Mouse (Mus musculus): ENCODE results near the gene Fan1. TPM values are rescaled to one million over a fixed set of nuclear protein-coding genes. Genes with fewer than 3 reads are reported as not detected.

Gene Fan1
- polyA plus RNA-seq, 1 experiment from 2014 or later: 2.9 TPM

- 81% methylated on average over 5 of the region's 5 CpGs for WGBS
- Histone ChIP-seq H3K36me3 (ENCODE audit: control insufficient read depth, insufficient read depth, low read length) (peaks cover 22% of the 10 kb centered on the region), H3K4me2 (replicated peaks; ENCODE audit: low read depth) (no peak overlapping the region), H3K4me1 (replicated peaks; ENCODE audit: control insufficient read depth, insufficient read depth) (no peaks in the 10 kb centered on the region), H3K27ac (replicated peaks) (no peak overlapping the region), H3K9ac (ENCODE audit: low read length) (no peak overlapping the region), H3K9me3 (ENCODE audit: control insufficient read depth, low read length) (no peaks in the 10 kb centered on the region), H3K4me3 (ENCODE audit: low read depth, low read length) (no peak overlapping the region), H3K27me3 (ENCODE audit: control insufficient read depth, insufficient read depth, low read length) (no peaks in the 10 kb centered on the region)
- ATAC-seq (ENCODE audit: low FRiP score, low TSS enrichment): no peak
- no peak for TF ChIP-seq EP300 (optimal IDR thresholded peaks at IDR 0.05)
- no peak for TF ChIP-seq CTCF (IDR thresholded peaks at IDR 0.05; ENCODE audit: low read depth)
- DNase-seq (ENCODE audit: low spot score): no peak
These were observed 8.0 kb downstream of the Fan1 start for GRCm38 (mm10) chr7:64365863-64366262.

- ATAC-seq (ENCODE audit: low FRiP score, low TSS enrichment): no peak; the same call in 1 of the 2 replicates
- H3K9ac ChIP-seq (ENCODE audit: low read length): no peak overlapping the region
- DNase-seq (ENCODE audit: low spot score): peak; percentile 23
These were observed 13.3 kb downstream of the Fan1 start for GRCm38 (mm10) chr7:64360586-64360945.

GRCm38 (mm10) chr7:64359943-64360585 is 13.8 kb downstream of the Fan1 start:
- H3K27ac ChIP-seq (replicated peaks): 0 out of 2 replicates have a peak overlapping the region, but pooled peaks have one; percentile 8
- peak; percentile 44 for DNase-seq (ENCODE audit: low spot score)
- no peak for TF ChIP-seq EP300 (optimal IDR thresholded peaks at IDR 0.05)
- no peak overlapping the region for H3K4me3 ChIP-seq (ENCODE audit: low read depth, low read length)
- H3K27me3 ChIP-seq (ENCODE audit: control insufficient read depth, insufficient read depth, low read length): no peaks in the 10 kb centered on the region
- H3K4me2 ChIP-seq (replicated peaks; ENCODE audit: low read depth): no peak overlapping the region
- peaks cover 23% of the 10 kb centered on the region for H3K36me3 ChIP-seq (ENCODE audit: control insufficient read depth, insufficient read depth, low read length)
- H3K9ac ChIP-seq (ENCODE audit: low read length): no peak overlapping the region
- no peaks in the 10 kb centered on the region for H3K4me1 ChIP-seq (replicated peaks; ENCODE audit: control insufficient read depth, insufficient read depth)
- no peaks in the 10 kb centered on the region for H3K9me3 ChIP-seq (ENCODE audit: control insufficient read depth, low read length)
- 72% methylated on average over 20 of the region's 20 CpGs for WGBS
- ATAC-seq (ENCODE audit: low FRiP score, low TSS enrichment): peak; percentile 85

More at GRCm38 (mm10) chr7:64360586-64360945, 13.3 kb downstream of the Fan1 start:
- no peaks in the 10 kb centered on the region for H3K4me1 ChIP-seq (replicated peaks; ENCODE audit: control insufficient read depth, insufficient read depth)
- TF ChIP-seq CTCF (IDR thresholded peaks at IDR 0.05; ENCODE audit: low read depth) (no peak), EP300 (optimal IDR thresholded peaks at IDR 0.05) (no peak)
- no peak overlapping the region for H3K4me2 ChIP-seq (replicated peaks; ENCODE audit: low read depth)
- no peaks in the 10 kb centered on the region for H3K27me3 ChIP-seq (ENCODE audit: control insufficient read depth, insufficient read depth, low read length)
- H3K9me3 ChIP-seq (ENCODE audit: control insufficient read depth, low read length): no peaks in the 10 kb centered on the region
- H3K36me3 ChIP-seq (ENCODE audit: control insufficient read depth, insufficient read depth, low read length): peaks cover 23% of the 10 kb centered on the region
- 49% methylated on average over 3 of the region's 3 CpGs for WGBS
- no peak overlapping the region for H3K4me3 ChIP-seq (ENCODE audit: low read depth, low read length)
- H3K27ac ChIP-seq (replicated peaks): 0 out of 2 replicates have a peak overlapping the region, but pooled peaks have one; percentile 18

GRCm38 (mm10) chr7:64358666-64359065 is 15.2 kb downstream of the Fan1 start:
- H3K36me3 ChIP-seq (ENCODE audit: control insufficient read depth, insufficient read depth, low read length): peaks cover 20% of the 10 kb centered on the region; the same call in 1 of the 2 replicates
- H3K4me3 ChIP-seq (ENCODE audit: low read depth, low read length): no peak overlapping the region
- ATAC-seq (ENCODE audit: low FRiP score, low TSS enrichment) (no peak), DNase-seq (ENCODE audit: low spot score) (no peak)
- H3K9me3 ChIP-seq (ENCODE audit: control insufficient read depth, low read length): no peaks in the 10 kb centered on the region
- H3K9ac ChIP-seq (ENCODE audit: low read length): no peak overlapping the region
- WGBS: 75% methylated on average over 6 of the region's 6 CpGs
- no peak overlapping the region for H3K27ac ChIP-seq (replicated peaks)
- no peaks in the 10 kb centered on the region for H3K27me3 ChIP-seq (ENCODE audit: control insufficient read depth, insufficient read depth, low read length)
- TF ChIP-seq CTCF (IDR thresholded peaks at IDR 0.05; ENCODE audit: low read depth) (no peak), EP300 (optimal IDR thresholded peaks at IDR 0.05) (no peak)
- H3K4me1 ChIP-seq (replicated peaks; ENCODE audit: control insufficient read depth, insufficient read depth): no peaks in the 10 kb centered on the region
- H3K4me2 ChIP-seq (replicated peaks; ENCODE audit: low read depth): no peak overlapping the region

- H3K4me1 ChIP-seq (replicated peaks; ENCODE audit: control insufficient read depth, insufficient read depth): no peaks in the 10 kb centered on the region
- H3K4me2 ChIP-seq (replicated peaks; ENCODE audit: low read depth): no peak overlapping the region
- TF ChIP-seq EP300 (optimal IDR thresholded peaks at IDR 0.05): no peak
- TF ChIP-seq CTCF (IDR thresholded peaks at IDR 0.05; ENCODE audit: low read depth): no peak
- H3K9ac ChIP-seq (ENCODE audit: low read length): no peak overlapping the region
- 91% methylated on average over 9 of the region's 9 CpGs for WGBS
- H3K27ac ChIP-seq (replicated peaks): no peak overlapping the region
- no peak for DNase-seq (ENCODE audit: low spot score)
- peak; percentile 38; the same call in 1 of the 2 replicates for ATAC-seq (ENCODE audit: low FRiP score, low TSS enrichment)
- H3K27me3 ChIP-seq (ENCODE audit: control insufficient read depth, insufficient read depth, low read length): no peaks in the 10 kb centered on the region
- H3K9me3 ChIP-seq (ENCODE audit: control insufficient read depth, low read length): no peaks in the 10 kb centered on the region
- no peak overlapping the region for H3K4me3 ChIP-seq (ENCODE audit: low read depth, low read length)
- H3K36me3 ChIP-seq (ENCODE audit: control insufficient read depth, insufficient read depth, low read length): peaks cover 22% of the 10 kb centered on the region; the same call in 1 of the 2 replicates
These were observed 16.5 kb downstream of the Fan1 start for GRCm38 (mm10) chr7:64357405-64357804.

- DNase-seq (ENCODE audit: low spot score): no peak
- peaks cover 16% of the 10 kb centered on the region; the same call in 1 of the 2 replicates for H3K36me3 ChIP-seq (ENCODE audit: control insufficient read depth, insufficient read depth, low read length)
- WGBS: 89% methylated on average over 5 of the region's 5 CpGs
- no peak overlapping the region for H3K27ac ChIP-seq (replicated peaks)
- H3K4me1 ChIP-seq (replicated peaks; ENCODE audit: control insufficient read depth, insufficient read depth): no peaks in the 10 kb centered on the region
- H3K9me3 ChIP-seq (ENCODE audit: control insufficient read depth, low read length): no peaks in the 10 kb centered on the region
- H3K27me3 ChIP-seq (ENCODE audit: control insufficient read depth, insufficient read depth, low read length): no peaks in the 10 kb centered on the region
- no peak overlapping the region for H3K4me2 ChIP-seq (replicated peaks; ENCODE audit: low read depth)
- H3K9ac ChIP-seq (ENCODE audit: low read length): no peak overlapping the region
- ATAC-seq (ENCODE audit: low FRiP score, low TSS enrichment): no peak
- TF ChIP-seq EP300 (optimal IDR thresholded peaks at IDR 0.05) (no peak), CTCF (IDR thresholded peaks at IDR 0.05; ENCODE audit: low read depth) (no peak)
- H3K4me3 ChIP-seq (ENCODE audit: low read depth, low read length): no peak overlapping the region
These were observed 17.2 kb downstream of the Fan1 start for GRCm38 (mm10) chr7:64356661-64357060.
